Mouse (Mus musculus) kidney, adult 2 months (tissue): ENCODE results near the gene Kcnq1.

ENCODE experiments used
- CTCF ChIP-seq: fragments of 200-500 bp; conservative IDR thresholded peaks from 2 replicates; pipeline ENCODE4 v1.5.1; 2011; ENCODE audit warnings: low read depth, mild to moderate bottlenecking, control low read depth, low read length, moderate library complexity, mixed read lengths; ENCODE audit not compliant: insufficient read depth, insufficient read length
- POLR2A ChIP-seq: fragments of 200-500 bp; IDR thresholded peaks from one replicate; pipeline ENCODE4 v1.6.1; 2011; ENCODE audit warnings: low read depth, low read length, control low read depth

GRCm38 (mm10) chr7:143064226-143064625 lies 41.9 kb upstream of the Kcnq1 start:
- TF ChIP-seq CTCF: no peak
- no peak for TF ChIP-seq POLR2A
